Mouse (Mus musculus): ENCODE data around the gene Rabl6. TPM values are rescaled to one million over a fixed set of nuclear protein-coding genes. Genes with fewer than 3 reads are reported as not detected.
A peak's percentile ranks its signal among the peaks of the same experiment; 100 is the strongest.

Gene Rabl6
- polyA plus RNA-seq, 1 experiment = 42.8 TPM

GRCm38 (mm10) chr2:25617578-25617977, 9.3 kb upstream of the Rabl6 start, which contains the start of gene Ccdc183:
Gene Ccdc183 (minus strand): TSS chr2:25617678.
- H3K4me1 ChIP-seq (ENCODE audit: control insufficient read depth, insufficient read depth, insufficient read length, low read length) = no peaks in the 10 kb centered on the region
- no peak within 1 kb of the TSS for H3K27ac ChIP-seq (replicated peaks; ENCODE audit: low read depth, low read length)
- no peak within 1 kb of the TSS for H3K4me3 ChIP-seq (ENCODE audit: insufficient read depth, low read depth, low read length)

- no peaks in the 10 kb centered on the region for H3K4me1 ChIP-seq (ENCODE audit: control insufficient read depth, insufficient read depth, insufficient read length, low read length)
- H3K4me3 ChIP-seq (ENCODE audit: insufficient read depth, low read depth, low read length) = no peak overlapping the region
- H3K27ac ChIP-seq (replicated peaks; ENCODE audit: low read depth, low read length) = no peak overlapping the region
Measured at GRCm38 (mm10) chr2:25616398-25616797, 8.1 kb upstream of the Rabl6 start.

- Histone ChIP-seq H3K4me1 (ENCODE audit: control insufficient read depth, insufficient read depth, insufficient read length, low read length) (0 out of 2 replicates have a peak, but pooled peaks cover 3% of the 10 kb centered on the region), H3K4me3 (ENCODE audit: insufficient read depth, low read depth, low read length) (peak overlapping the region; percentile 89), H3K27ac (replicated peaks; ENCODE audit: low read depth, low read length) (no peak overlapping the region)
Measured at GRCm38 (mm10) chr2:25608671-25609070, 350 bp upstream of the Rabl6 start.

- no peak overlapping the region for H3K27ac ChIP-seq (replicated peaks; ENCODE audit: low read depth, low read length)
- no peak overlapping the region for H3K4me3 ChIP-seq (ENCODE audit: insufficient read depth, low read depth, low read length)
- H3K4me1 ChIP-seq (ENCODE audit: control insufficient read depth, insufficient read depth, insufficient read length, low read length) = 0 out of 2 replicates have a peak, but pooled peaks cover 3% of the 10 kb centered on the region
Measured at GRCm38 (mm10) chr2:25602526-25602925, 5.8 kb downstream of the Rabl6 start.

GRCm38 (mm10) chr2:25600037-25600436, 8.3 kb downstream of the Rabl6 start:
- Histone ChIP-seq H3K27ac (replicated peaks; ENCODE audit: low read depth, low read length) (no peak overlapping the region), H3K4me3 (ENCODE audit: insufficient read depth, low read depth, low read length) (no peak overlapping the region), H3K4me1 (ENCODE audit: control insufficient read depth, insufficient read depth, insufficient read length, low read length) (no peaks in the 10 kb centered on the region)

- H3K4me3 ChIP-seq (ENCODE audit: insufficient read depth, low read depth, low read length) = no peak overlapping the region
- no peaks in the 10 kb centered on the region for H3K4me1 ChIP-seq (ENCODE audit: control insufficient read depth, insufficient read depth, insufficient read length, low read length)
- H3K27ac ChIP-seq (replicated peaks; ENCODE audit: low read depth, low read length) = no peak overlapping the region
Measured at GRCm38 (mm10) chr2:25598749-25599148, 9.6 kb downstream of the Rabl6 start.

GRCm38 (mm10) chr2:25596765-25597510, 11.4 kb downstream of the Rabl6 start:
- no peaks in the 10 kb centered on the region for H3K4me1 ChIP-seq (ENCODE audit: control insufficient read depth, insufficient read depth, insufficient read length, low read length)
- H3K4me3 ChIP-seq (ENCODE audit: insufficient read depth, low read depth, low read length) = no peak overlapping the region
- H3K27ac ChIP-seq (replicated peaks; ENCODE audit: low read depth, low read length) = no peak overlapping the region

GRCm38 (mm10) chr2:25591863-25592262, 16.5 kb downstream of the Rabl6 start:
- H3K4me3 ChIP-seq (ENCODE audit: insufficient read depth, low read depth, low read length) = no peak overlapping the region
- no peak overlapping the region for H3K27ac ChIP-seq (replicated peaks; ENCODE audit: low read depth, low read length)
- no peaks in the 10 kb centered on the region for H3K4me1 ChIP-seq (ENCODE audit: control insufficient read depth, insufficient read depth, insufficient read length, low read length)

GRCm38 (mm10) chr2:25588227-25588907, 20.0 kb downstream of the Rabl6 start:
- Histone ChIP-seq H3K27ac (replicated peaks; ENCODE audit: low read depth, low read length) (no peak overlapping the region; the same call in 1 of the 2 replicates), H3K4me1 (ENCODE audit: control insufficient read depth, insufficient read depth, insufficient read length, low read length) (no peaks in the 10 kb centered on the region), H3K4me3 (ENCODE audit: insufficient read depth, low read depth, low read length) (no peak overlapping the region)

- Histone ChIP-seq H3K4me1 (ENCODE audit: control insufficient read depth, insufficient read depth, insufficient read length, low read length) (no peaks in the 10 kb centered on the region), H3K4me3 (ENCODE audit: insufficient read depth, low read depth, low read length) (no peak overlapping the region), H3K27ac (replicated peaks; ENCODE audit: low read depth, low read length) (no peak overlapping the region)
Measured at GRCm38 (mm10) chr2:25587290-25587689, 21.0 kb downstream of the Rabl6 start.

- no peak overlapping the region for H3K4me3 ChIP-seq (ENCODE audit: insufficient read depth, low read depth, low read length)
- no peaks in the 10 kb centered on the region for H3K4me1 ChIP-seq (ENCODE audit: control insufficient read depth, insufficient read depth, insufficient read length, low read length)
- no peak overlapping the region for H3K27ac ChIP-seq (replicated peaks; ENCODE audit: low read depth, low read length)
Measured at GRCm38 (mm10) chr2:25585601-25586000, 22.7 kb downstream of the Rabl6 start.

GRCm38 (mm10) chr2:25584856-25585255, 23.5 kb downstream of the Rabl6 start:
- Histone ChIP-seq H3K4me1 (ENCODE audit: control insufficient read depth, insufficient read depth, insufficient read length, low read length) (no peaks in the 10 kb centered on the region), H3K27ac (replicated peaks; ENCODE audit: low read depth, low read length) (no peak overlapping the region), H3K4me3 (ENCODE audit: insufficient read depth, low read depth, low read length) (no peak overlapping the region)

- H3K27ac ChIP-seq (replicated peaks; ENCODE audit: low read depth, low read length) = no peak overlapping the region
- H3K4me3 ChIP-seq (ENCODE audit: insufficient read depth, low read depth, low read length) = no peak overlapping the region
- no peaks in the 10 kb centered on the region; the same call in 1 of the 2 replicates for H3K4me1 ChIP-seq (ENCODE audit: control insufficient read depth, insufficient read depth, insufficient read length, low read length)
Measured at GRCm38 (mm10) chr2:25584152-25584551, 24.2 kb downstream of the Rabl6 start.

GRCm38 (mm10) chr2:25583571-25583970, 24.8 kb downstream of the Rabl6 start:
- no peak overlapping the region for H3K27ac ChIP-seq (replicated peaks; ENCODE audit: low read depth, low read length)
- H3K4me3 ChIP-seq (ENCODE audit: insufficient read depth, low read depth, low read length) = no peak overlapping the region
- no peaks in the 10 kb centered on the region; the same call in 1 of the 2 replicates for H3K4me1 ChIP-seq (ENCODE audit: control insufficient read depth, insufficient read depth, insufficient read length, low read length)

- no peak overlapping the region for H3K4me3 ChIP-seq (ENCODE audit: insufficient read depth, low read depth, low read length)
Measured at GRCm38 (mm10) chr2:25583120-25583481, 25.2 kb downstream of the Rabl6 start.

More at GRCm38 (mm10) chr2:25583120-25583481, 25.2 kb downstream of the Rabl6 start:
- Histone ChIP-seq H3K4me1 (ENCODE audit: control insufficient read depth, insufficient read depth, insufficient read length, low read length) (no peaks in the 10 kb centered on the region; the same call in 1 of the 2 replicates), H3K27ac (replicated peaks; ENCODE audit: low read depth, low read length) (no peak overlapping the region)
